Mouse (Mus musculus): ENCODE data around the gene Pxt1. TPM values are rescaled to one million over a fixed set of nuclear protein-coding genes. Genes with fewer than 3 reads are reported as not detected.

Gene Pxt1
- polyA plus RNA-seq, 1 experiment from 2014 or later = 0.92 TPM

Other genes with a start within 250 kb of the Pxt1 start
- gene AC170998.1, start 217.8 kb downstream of the Pxt1 start, polyA plus RNA-seq (2014; fragmentation: Nextera tagmentation; extraction: Ambion mirVana) = 0.84 and 3.6 TPM in 2 replicates
- gene Mapk13, start 174.5 kb downstream of the Pxt1 start, polyA plus RNA-seq (2014; fragmentation: Nextera tagmentation; extraction: Ambion mirVana) = 5.0 and 5.5 TPM in 2 replicates
- 29.3 and 34.8 TPM in 2 replicates for gene Brpf3, start 142.8 kb downstream of the Pxt1 start, polyA plus RNA-seq (2014; fragmentation: Nextera tagmentation; extraction: Ambion mirVana)
- gene Pnpla1, start 85.4 kb downstream of the Pxt1 start, polyA plus RNA-seq (2014; fragmentation: Nextera tagmentation; extraction: Ambion mirVana) = 0.05 TPM in 1 of 2 replicates, not detected in the other
- 0.08 and 0.48 TPM in 2 replicates for gene 4930539E08Rik, start 28.5 kb downstream of the Pxt1 start, polyA plus RNA-seq (2014; fragmentation: Nextera tagmentation; extraction: Ambion mirVana)
- gene Kctd20, start 8.1 kb upstream of the Pxt1 start, polyA plus RNA-seq (2014; fragmentation: Nextera tagmentation; extraction: Ambion mirVana) = 75.2 and 89.2 TPM in 2 replicates
- 83.3 and 90.1 TPM in 2 replicates for gene Stk38, start 64.2 kb upstream of the Pxt1 start, polyA plus RNA-seq (2014; fragmentation: Nextera tagmentation; extraction: Ambion mirVana)
- 532 and 579 TPM in 2 replicates for gene Srsf3, start 88.8 kb upstream of the Pxt1 start, polyA plus RNA-seq (2014; fragmentation: Nextera tagmentation; extraction: Ambion mirVana)
- gene Cdkn1a, start 147.1 kb upstream of the Pxt1 start, polyA plus RNA-seq (2014; fragmentation: Nextera tagmentation; extraction: Ambion mirVana) = 12.2 and 13.8 TPM in 2 replicates
- gene Rab44, start 170.3 kb upstream of the Pxt1 start, polyA plus RNA-seq (2014; fragmentation: Nextera tagmentation; extraction: Ambion mirVana) = 4.4 TPM in 2 replicates

All from liver, embryonic 11.5 days (tissue).